Mouse (Mus musculus) embryonic fibroblast, embryonic 13.5 days (primary cell): ENCODE data around the gene Cdk14.

Experiments
- CTCF ChIP-seq: IDR thresholded peaks from 2 replicates; pipeline ENCODE4 v1.5.1; 2011; ENCODE audit warnings: mild to moderate bottlenecking, control low read depth, low read length, moderate library complexity, borderline replicate concordance; ENCODE audit not compliant: insufficient read depth
- POLR2A ChIP-seq: IDR thresholded peaks from 2 replicates; pipeline ENCODE4 v1.6.1; 2011; ENCODE audit warnings: low read depth, mild to moderate bottlenecking, control low read depth, low read length, moderate library complexity

- TF ChIP-seq POLR2A (no peak), CTCF (no peak)
Measured at GRCm38 (mm10) chr5:5208016-5208415, 212.1 kb downstream of the Cdk14 start.
